Mouse (Mus musculus) kidney, adult 8-10 months (tissue): ENCODE measurements at regions not wholly inside any gene's neighbourhood (a gene's known extent, or its start where the extent isn't known, plus 50 kb on each side); places are given as distances from the start of the nearest gene placed in this dataset.
"Not testable (repeated sequence)": the region's sequence is repeated elsewhere in the genome, so short reads cannot be mapped to it uniquely, and the experiment has no call there.

Experiments used
- DNase-seq, 2 experiments: peaks; one replicate each; pipeline ENCODE4 v3.0.0; 2022

- no peak for DNase-seq
These were observed 384.0 kb upstream of the Klhl29 start for GRCm38 (mm10) chr12:5759485-5759884.

GRCm38 (mm10) chr12:5757766-5758165 is 382.3 kb upstream of the Klhl29 start:
- DNase-seq: no peak

GRCm38 (mm10) chr12:5757361-5757760 is 381.9 kb upstream of the Klhl29 start:
- no peak for DNase-seq

- DNase-seq: no peak
These were observed 378.3 kb upstream of the Klhl29 start for GRCm38 (mm10) chr12:5753831-5754230.

- DNase-seq: no peak
These were observed 368.7 kb upstream of the Klhl29 start for GRCm38 (mm10) chr12:5744086-5744709.

- DNase-seq: no peak
These were observed 360.6 kb upstream of the Klhl29 start for GRCm38 (mm10) chr12:5736066-5736465.

GRCm38 (mm10) chr12:5734902-5735301 is 359.4 kb upstream of the Klhl29 start:
- no peak for DNase-seq

- no peak for DNase-seq
These were observed 347.6 kb upstream of the Klhl29 start for GRCm38 (mm10) chr12:5723113-5723512.

GRCm38 (mm10) chr12:5717527-5717926 is 342.0 kb upstream of the Klhl29 start:
- DNase-seq: peak in 1 of 2 experiments; percentile 12

GRCm38 (mm10) chr12:5698778-5699454 is 323.4 kb upstream of the Klhl29 start:
- no peak for DNase-seq

- no peak for DNase-seq
These were observed 306.7 kb upstream of the Klhl29 start for GRCm38 (mm10) chr12:5682182-5682581.

- DNase-seq: not testable (repeated sequence)
These were observed 302.6 kb upstream of the Klhl29 start for GRCm38 (mm10) chr12:5678126-5678525.

- no peak for DNase-seq
These were observed 293.0 kb upstream of the Klhl29 start for GRCm38 (mm10) chr12:5668486-5668885.

- DNase-seq: no peak
These were observed 262.2 kb upstream of the Klhl29 start for GRCm38 (mm10) chr12:5637571-5638275.

GRCm38 (mm10) chr12:5633971-5634370 is 258.5 kb upstream of the Klhl29 start:
- DNase-seq: no peak

- no peak for DNase-seq
These were observed 225.7 kb upstream of the Klhl29 start for GRCm38 (mm10) chr12:5601084-5601654.

GRCm38 (mm10) chr12:5599426-5599825 is 223.9 kb upstream of the Klhl29 start:
- no peak for DNase-seq

- no peak for DNase-seq
These were observed 223.5 kb upstream of the Klhl29 start for GRCm38 (mm10) chr12:5598961-5599360.

- DNase-seq: no peak
These were observed 197.3 kb upstream of the Klhl29 start for GRCm38 (mm10) chr12:5572831-5573230.

- DNase-seq: no peak
These were observed 193.5 kb upstream of the Klhl29 start for GRCm38 (mm10) chr12:5568941-5569340.

- DNase-seq: no peak
These were observed 190.7 kb upstream of the Klhl29 start for GRCm38 (mm10) chr12:5566231-5566630.

GRCm38 (mm10) chr12:5552607-5553006 is 177.1 kb upstream of the Klhl29 start:
- DNase-seq: no peak

- DNase-seq: no peak
These were observed 176.4 kb upstream of the Klhl29 start for GRCm38 (mm10) chr12:5551901-5552300.

GRCm38 (mm10) chr12:5549796-5550195 is 174.3 kb upstream of the Klhl29 start:
- no peak for DNase-seq
